ENCODE assay signal across 42 mouse cellular contexts in the genomic region with DNA sequence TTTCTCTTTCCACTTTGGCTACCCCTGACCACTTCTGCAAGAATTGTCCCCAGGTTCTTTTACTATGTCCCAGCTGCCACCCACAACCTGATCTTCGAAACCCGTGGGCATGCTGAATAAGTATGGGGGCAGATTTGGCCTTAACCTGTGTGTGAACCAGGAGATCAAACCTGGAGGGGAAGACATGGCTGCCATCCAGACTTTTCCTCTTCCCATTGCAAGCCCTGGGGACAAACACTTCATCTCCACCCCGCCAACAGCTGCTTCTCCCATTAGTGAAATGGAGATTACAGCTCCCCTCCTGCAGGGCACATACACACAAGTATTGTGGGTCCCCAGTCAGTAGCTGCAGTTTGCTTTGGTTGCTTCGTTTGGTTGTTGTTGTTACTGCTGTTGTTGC. TPM values are rescaled to one million over a fixed set of nuclear protein-coding genes. Genes with fewer than 3 reads are reported as not detected.
"Had no signal": no experiment of that assay in that cellular context is flagged by ENCODE, and none has a peak within 500 bp of the region (broad histone marks: within the 10 kb centered on the region; RNA-seq: fewer than 3 reads in every experiment).

No protein-coding gene starts in this region.

- H3K27ac ChIP-seq: heart, adult 2 months; heart, embryonic 13.5 days; heart, embryonic 15.5 days; hindbrain, embryonic 10.5 days; hindbrain, embryonic 12.5 days; hindbrain, embryonic 13.5 days; hindbrain, embryonic 14.5 days; hindbrain, embryonic 15.5 days; hindbrain, postnatal 0 days; intestine, embryonic 15.5 days; kidney, embryonic 15.5 days; kidney, postnatal 0 days; layer of hippocampus, adult 2 months had no signal

- H3K36me3 ChIP-seq: heart, embryonic 12.5 days; heart, embryonic 13.5 days; heart, embryonic 15.5 days; hindbrain, embryonic 10.5 days; hindbrain, embryonic 12.5 days; hindbrain, embryonic 13.5 days; hindbrain, embryonic 15.5 days; intestine, embryonic 15.5 days; kidney, embryonic 15.5 days had no signal

- H3K9ac ChIP-seq: heart, embryonic 12.5 days; heart, embryonic 15.5 days; hindbrain, embryonic 12.5 days; hindbrain, embryonic 13.5 days; hindbrain, embryonic 14.5 days; hindbrain, embryonic 15.5 days; intestine, embryonic 15.5 days; kidney, embryonic 15.5 days had no signal

- H3K4me3 ChIP-seq: heart, adult 2 months; heart, embryonic 12.5 days; heart, embryonic 13.5 days; heart, embryonic 15.5 days; hindbrain, embryonic 10.5 days; hindbrain, embryonic 12.5 days; hindbrain, embryonic 13.5 days; hindbrain, embryonic 15.5 days; intestine, embryonic 15.5 days; kidney, embryonic 15.5 days; layer of hippocampus, adult 2 months had no signal

- H3K9me3 ChIP-seq: heart, embryonic 13.5 days; heart, embryonic 15.5 days; hindbrain, embryonic 12.5 days; hindbrain, embryonic 13.5 days; hindbrain, embryonic 15.5 days; intestine, embryonic 15.5 days; kidney, embryonic 15.5 days had no signal

- H3K4me2 ChIP-seq: heart, embryonic 11.5 days; heart, embryonic 12.5 days; heart, embryonic 13.5 days; heart, embryonic 15.5 days; hindbrain, embryonic 12.5 days; hindbrain, embryonic 13.5 days; hindbrain, embryonic 14.5 days; hindbrain, embryonic 15.5 days; intestine, embryonic 15.5 days; kidney, embryonic 15.5 days had no signal

- H3K27me3 ChIP-seq: heart, embryonic 12.5 days; intestine, embryonic 15.5 days; kidney, embryonic 15.5 days had no signal

- ATAC-seq: hindbrain, embryonic 16.5 days; hindbrain, postnatal 0 days; inflammation-experienced regulatory T-cells, adult 6 months; intestine, embryonic 15.5 days; intestine, embryonic 16.5 days; intestine, postnatal 0 days had no signal

- DNase-seq: heart, adult 2 months; heart, postnatal 10 days; heart, postnatal 14 days; heart, postnatal 36 days; heart, postnatal 4 days; kidney, adult 11 months; kidney, adult 18-20 months; kidney, adult 2 months; kidney, adult 8-10 months; kidney, adult 9 months; kidney, postnatal 10 days; kidney, postnatal 14 days; kidney, postnatal 25 days; kidney, postnatal 36 days; kidney, postnatal 4 days; layer of hippocampus, adult 9-11 months; layer of hippocampus, postnatal 36 days had no signal

RNA-seq across cellular contexts. Expression of a gene that starts 31.0 kb away (rescaled TPM):
- polyA plus RNA-seq: heart, embryonic 11.5 days; heart, embryonic 12.5 days; heart, embryonic 13.5 days; heart, embryonic 14.5 days; heart, embryonic 15.5 days; heart, postnatal 0 days; hindbrain, embryonic 10.5 days; hindbrain, embryonic 11.5 days; hindbrain, embryonic 12.5 days; hindbrain, embryonic 13.5 days; hindbrain, embryonic 14.5 days; hindbrain, embryonic 15.5 days; inflammation-experienced regulatory T-cells, adult 6 months; intestine, embryonic 14.5 days; intestine, embryonic 15.5 days; intestine, postnatal 0 days; kidney, adult 2 months; kidney, embryonic 14.5 days; kidney, embryonic 15.5 days; kidney, embryonic 16.5 days; kidney, postnatal 0 days; large intestine, adult 2 months had no signal

RNA-seq across cellular contexts. Expression of a gene that starts 34.7 kb away (rescaled TPM):
- polyA plus RNA-seq: inflammation-experienced regulatory T-cells, adult 6 months had no signal
